Mouse (Mus musculus) brain, embryonic 14.5 days (tissue): ENCODE measurements at regions not wholly inside any gene's neighbourhood (a gene's known extent, or its start where the extent isn't known, plus 50 kb on each side); places are given as distances from the start of the nearest gene placed in this dataset.

Experiments used
- CTCF ChIP-seq: fragments of 200-500 bp; IDR thresholded peaks from 2 replicates; pipeline ENCODE4 v1.5.1; 2012; ENCODE audit warnings: inconsistent platforms, mild to moderate bottlenecking, moderate library complexity, borderline replicate concordance; ENCODE audit not compliant: insufficient read depth, insufficient read length; ENCODE audit errors: extremely low read depth
- POLR2A ChIP-seq: fragments of 200-500 bp; IDR thresholded peaks from 2 replicates; pipeline ENCODE4 v1.6.1; 2012; ENCODE audit warnings: mild to moderate bottlenecking, inconsistent platforms, borderline replicate concordance; ENCODE audit not compliant: poor library complexity, insufficient read depth, insufficient read length, severe bottlenecking; ENCODE audit errors: extremely low read depth

DNA sequence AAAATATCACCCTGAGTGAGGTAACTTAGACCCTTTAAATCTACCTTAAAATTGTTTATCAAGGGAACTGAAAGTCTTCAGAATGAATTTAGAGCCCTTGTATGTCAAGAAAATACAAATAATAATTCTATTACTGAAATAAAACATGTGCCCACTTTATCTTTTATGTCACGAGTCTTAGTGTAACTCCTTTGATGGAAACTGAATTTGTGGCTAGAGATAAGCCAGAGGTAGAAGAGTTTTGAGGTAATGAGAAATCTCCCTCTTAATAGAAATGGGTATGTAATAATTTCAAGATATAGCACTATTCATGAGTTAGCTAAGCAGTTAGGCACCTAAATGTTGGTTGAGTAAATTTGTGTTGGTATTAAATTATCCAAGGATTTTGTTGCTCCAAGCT lies 856.6 kb downstream of the Kcnt2 start:
- TF ChIP-seq POLR2A: no peak
- TF ChIP-seq CTCF: no peak
